Mouse (Mus musculus) ovary, adult 10 weeks (tissue): ENCODE data around the gene Arpc2. TPM values are rescaled to one million over a fixed set of nuclear protein-coding genes. Genes with fewer than 3 reads are reported as not detected.

Experiments
- polyA plus RNA-seq: library from polyadenylated mRNA; stranded (reverse); fragments of 350-450 nt; fragmentation: Illumina TruSeq; extraction: RNeasy Lipid Tissue Mini Kit (QIAGEN cat#74804); gene quantifications from one replicate; pipeline ENCODE4 v1.2.3, GENCODE M21; 2014

The Arpc2 gene
- polyA plus RNA-seq, result 525 TPM

DNA sequence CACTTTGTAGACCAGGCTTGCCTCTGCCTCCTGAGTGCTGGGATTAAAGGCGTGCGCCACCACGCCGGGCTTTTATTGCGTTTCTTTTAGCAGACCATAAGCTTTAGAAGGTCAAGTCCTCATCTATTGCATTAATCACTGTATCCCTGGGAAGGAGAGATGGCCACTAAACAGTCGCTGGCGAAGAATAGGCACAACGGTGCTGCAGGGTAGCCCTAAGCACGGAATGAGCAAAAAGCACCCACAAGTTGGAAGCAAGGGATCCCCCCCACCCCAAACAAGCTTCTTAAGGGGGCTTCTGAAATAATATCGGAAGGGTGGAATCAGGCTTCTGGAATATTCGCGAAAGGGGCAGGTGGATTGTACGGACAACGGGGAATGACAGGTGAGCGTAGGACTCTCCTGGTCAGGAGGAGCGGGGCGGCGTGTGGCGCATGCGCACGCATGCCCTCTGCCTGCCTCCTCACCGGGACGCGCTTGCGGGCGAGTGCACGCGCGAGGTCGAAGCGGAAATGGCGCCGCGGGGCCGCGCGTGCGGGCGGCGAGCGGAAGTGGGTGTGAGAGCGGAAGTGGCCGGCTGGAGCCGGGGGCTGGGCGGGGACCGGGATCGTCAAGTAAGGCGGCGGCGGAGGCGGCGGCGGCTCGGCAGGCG lies at the start of gene Arpc2:
Arpc2 (plus strand) TSS at position 147 of the 652 bp plus-strand sequence.

DNA sequence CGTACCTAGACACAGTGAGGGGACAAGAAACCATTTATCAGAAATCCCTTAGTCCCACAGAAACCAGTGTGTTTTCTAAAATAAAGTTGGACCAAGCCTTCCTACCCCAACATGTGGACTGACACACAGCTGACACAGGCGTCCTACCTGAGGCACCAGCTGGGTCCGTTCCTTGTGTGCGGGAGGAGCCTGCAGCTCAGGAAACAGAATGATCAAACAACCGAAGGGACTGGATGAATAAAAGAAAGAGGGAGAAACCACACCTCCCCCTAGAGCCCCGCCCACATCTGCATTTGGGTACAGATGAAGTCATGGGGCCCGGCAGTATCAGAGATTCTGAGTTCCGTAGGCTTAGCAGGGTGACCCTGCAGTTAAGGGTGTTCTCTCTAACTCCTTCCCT lies 41.4 kb upstream of the Arpc2 start, which contains the start of gene Cxcr1:
Cxcr1 (minus strand) TSS at position 187 of the 400 bp plus-strand sequence.

GRCm38 (mm10) chr1:74278538-74278937 lies 42.7 kb downstream of the Arpc2 start, which contains the start of gene Gpbar1:
Gene Gpbar1 (plus strand): TSS chr1:74278550.

GRCm38 (mm10) chr1:74284543-74285160 lies 48.8 kb downstream of the Arpc2 start, which contains the start of the genes Aamp and Pnkd:
Gene Aamp (minus strand): TSS chr1:74284738.
Gene Pnkd (plus strand): TSS chr1:74284930.

DNA sequence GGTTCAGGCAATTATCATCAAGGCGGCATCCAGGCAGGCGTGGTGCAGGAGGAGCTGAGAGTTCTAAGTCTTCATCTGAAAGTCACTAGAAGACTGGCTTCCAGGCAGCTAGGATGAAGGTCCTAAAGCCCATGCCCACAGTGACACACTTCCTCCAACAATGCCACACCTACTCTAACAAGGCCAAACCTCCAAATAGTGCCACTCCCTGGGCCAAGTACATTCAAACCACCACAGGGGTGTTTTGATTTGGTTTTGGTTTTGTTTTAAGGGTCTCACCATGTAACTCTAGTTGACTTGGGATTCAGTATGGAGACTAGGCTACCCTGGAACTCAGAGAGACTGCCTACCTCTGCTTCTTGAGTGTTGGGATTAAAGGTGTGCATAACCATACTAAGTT lies 69.6 kb downstream of the Arpc2 start, which contains the start of gene Tmbim1:
Tmbim1 (minus strand) TSS at position 101 of the 400 bp plus-strand sequence.

Other genes starting within 250 kb of the Arpc2 start
- gene Tns1, start 111.6 kb upstream of the Arpc2 start, polyA plus RNA-seq, result 21.1 TPM
- not detected for gene Rufy4, start 110.5 kb upstream of the Arpc2 start, polyA plus RNA-seq
- 0.14 TPM for gene Cxcr2, start 82.1 kb upstream of the Arpc2 start, polyA plus RNA-seq
- gene Cxcr1, start 41.5 kb upstream of the Arpc2 start, polyA plus RNA-seq, result not detected
- gene Gpbar1, start 42.5 kb downstream of the Arpc2 start, polyA plus RNA-seq, result not detected
- 2.7 TPM for gene Aamp, start 48.7 kb downstream of the Arpc2 start, polyA plus RNA-seq
- gene Pnkd, start 48.8 kb downstream of the Arpc2 start, polyA plus RNA-seq, result 1.7 TPM
- gene Tmbim1, start 69.5 kb downstream of the Arpc2 start, polyA plus RNA-seq, result 23.4 TPM
- 0.66 TPM for gene Catip, start 126.0 kb downstream of the Arpc2 start, polyA plus RNA-seq
- 1.0 TPM for gene Slc11a1, start 139.1 kb downstream of the Arpc2 start, polyA plus RNA-seq
- gene Ctdsp1, start 155.4 kb downstream of the Arpc2 start, polyA plus RNA-seq, result 19.9 TPM
- 0.83 TPM for gene Vil1, start 173.3 kb downstream of the Arpc2 start, polyA plus RNA-seq